Mouse (Mus musculus) midbrain, postnatal 0 days (tissue): ENCODE data around the gene Paqr7. TPM values are rescaled to one million over a fixed set of nuclear protein-coding genes. Genes with fewer than 3 reads are reported as not detected.
"Not testable (repeated sequence)": the region's sequence is repeated elsewhere in the genome, so short reads cannot be mapped to it uniquely, and the experiment has no call there.

Source experiments
- ATAC-seq: fragments of 200-750 bp; cut with Nextera tagmentation; 2 replicates; pipeline ENCODE4 v1.8.0; 2017; ENCODE audit warnings: moderate number of reproducible peaks, mild to moderate bottlenecking, moderate TSS enrichment, moderate library complexity; ENCODE audit not compliant: low FRiP score
- DNase-seq: peaks from one replicate; pipeline ENCODE4 v3.0.0-alpha.2; 2015; ENCODE audit warnings: low spot score
- H3K27ac ChIP-seq: fragments of 300-500 bp; sonication (generic); 2 replicates; pipeline ENCODE4 v1.5.1; 2014; ENCODE audit warnings: low read depth, mild to moderate bottlenecking, low read length, mixed read lengths
- H3K27me3 ChIP-seq: fragments of 300-500 bp; sonication (generic); 2 replicates; pipeline ENCODE4 v1.6.1; 2014; ENCODE audit warnings: low read length, control low read depth, mixed read lengths; ENCODE audit not compliant: insufficient read depth
- H3K36me3 ChIP-seq: fragments of 300-500 bp; sonication (generic); 2 replicates; pipeline ENCODE4 v1.6.1; 2014; ENCODE audit warnings: low read length, control low read depth, mixed read lengths; ENCODE audit not compliant: insufficient read depth
- H3K4me1 ChIP-seq: fragments of 300-500 bp; sonication (generic); 2 replicates; pipeline ENCODE4 v1.6.1; 2014; ENCODE audit warnings: mild to moderate bottlenecking, control low read depth, antibody characterized with exemption, low read length, mixed read lengths; ENCODE audit not compliant: insufficient read depth
- H3K4me2 ChIP-seq: fragments of 300-500 bp; sonication (generic); 2 replicates; pipeline ENCODE4 v1.6.1; 2014; ENCODE audit warnings: low read depth, mild to moderate bottlenecking, low read length, mixed read lengths; ENCODE audit not compliant: poor library complexity, severe bottlenecking
- H3K4me3 ChIP-seq: fragments of 300-500 bp; sonication (generic); 2 replicates; pipeline ENCODE4 v1.5.1; 2014; ENCODE audit warnings: low read depth, mild to moderate bottlenecking, low read length, moderate library complexity
- H3K9ac ChIP-seq: fragments of 300-500 bp; sonication (generic); replicated peaks from 2 replicates; pipeline ENCODE4 v1.6.1; 2014; ENCODE audit warnings: mild to moderate bottlenecking, low read length, moderate library complexity, mixed read lengths; ENCODE audit not compliant: poor library complexity, severe bottlenecking
- H3K9me3 ChIP-seq: fragments of 300-500 bp; sonication (generic); 2 replicates; pipeline ENCODE4 v1.6.1; 2016; ENCODE audit warnings: low read length, control low read depth
- CTCF ChIP-seq: IDR thresholded peaks from 2 replicates; pipeline ENCODE4 v1.5.1; 2016; ENCODE audit warnings: antibody characterized with exemption, mild to moderate bottlenecking
- WGBS: fragments of 180-500 bp; shearing (Covaris S2); extraction: QIAGEN DNeasy Blood & Tissue Kit; methylation state at CpG from one replicate; pipeline ENCODE4 v1.1.7; 2014; 5-methylcytosine and 5-hydroxymethylcytosine counted together
- polyA plus RNA-seq: library from polyadenylated mRNA; unstranded; fragments of >200 nt; fragmentation: Nextera tagmentation; extraction: Ambion mirVana; gene quantifications from 2 replicates; pipeline ENCODE4 v1.2.1, GENCODE M21; 2015
- total RNA-seq: library from RNA; depleted of rRNA; stranded (reverse); fragments of >200 nt; gene quantifications from 2 replicates; pipeline ENCODE4 v1.2.3, GENCODE M21; 2014

Gene Paqr7
- total and polyA plus RNA-seq, 2 experiments from 2014 or later, result 38.9 to 97.8 TPM

- DNase-seq (no peak), ATAC-seq (no peak)
- Histone ChIP-seq H3K9me3 (no peaks in the 10 kb centered on the region), H3K27ac (0 out of 2 replicates have a peak overlapping the region, but pooled peaks have one; percentile 2), H3K27me3 (no peaks in the 10 kb centered on the region), H3K9ac (no peak overlapping the region), H3K4me1 (peaks cover 13% of the 10 kb centered on the region), H3K4me2 (no peak overlapping the region), H3K36me3 (no peaks in the 10 kb centered on the region), H3K4me3 (no peak overlapping the region)
- 55% methylated on average over 16 of the region's 16 CpGs for WGBS
- TF ChIP-seq CTCF, result no peak
Observed at GRCm38 (mm10) chr4:134494780-134495545, 1.5 kb upstream of the Paqr7 start.

GRCm38 (mm10) chr4:134495546-134495923, 962 bp upstream of the Paqr7 start:
- Histone ChIP-seq H3K27me3 (no peaks in the 10 kb centered on the region), H3K27ac (no peak overlapping the region), H3K36me3 (no peaks in the 10 kb centered on the region), H3K9ac (no peak overlapping the region), H3K4me2 (no peak overlapping the region), H3K4me1 (peaks cover 13% of the 10 kb centered on the region), H3K9me3 (no peaks in the 10 kb centered on the region), H3K4me3 (no peak overlapping the region)
- no peak for TF ChIP-seq CTCF
- no peak for DNase-seq
- WGBS, result 58% methylated on average over 5 of the region's 5 CpGs
- ATAC-seq, result no peak

DNA sequence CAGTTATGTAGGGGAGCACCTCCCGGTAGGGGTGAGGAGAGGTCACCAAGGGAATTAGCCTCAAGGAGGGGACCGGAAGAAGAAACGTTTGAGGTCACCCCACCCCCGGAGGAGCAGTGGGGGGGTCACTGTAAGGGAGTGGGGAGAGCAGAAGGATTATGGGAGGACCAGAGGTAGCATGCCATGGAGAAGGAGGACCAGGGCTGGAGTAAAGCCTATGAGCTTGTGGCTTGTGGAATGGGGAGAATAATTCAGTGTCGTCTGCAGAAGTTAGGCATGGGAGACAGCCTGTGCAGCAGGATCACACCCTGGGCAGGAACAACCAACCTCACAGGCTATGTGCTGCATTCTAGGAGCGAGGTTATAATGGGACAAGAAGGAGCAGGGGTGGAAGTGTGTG, 726 bp downstream of the Paqr7 start:
- Histone ChIP-seq H3K27ac (peak overlapping the region; percentile 78), H3K9me3 (no peaks in the 10 kb centered on the region), H3K27me3 (no peaks in the 10 kb centered on the region), H3K4me2 (peak overlapping the region; percentile 96), H3K4me3 (peak overlapping the region; percentile 56), H3K36me3 (no peaks in the 10 kb centered on the region), H3K9ac (peak overlapping the region; percentile 76), H3K4me1 (peaks cover 13% of the 10 kb centered on the region)
- no peak for DNase-seq
- no peak for TF ChIP-seq CTCF
- 5% methylated on average over 6 of the region's 6 CpGs for WGBS
- ATAC-seq, result peak; percentile 64

- DNase-seq (peak; percentile 74), ATAC-seq (0 out of 2 replicates have a peak, but pooled peaks have one; percentile 8)
- Histone ChIP-seq H3K27ac (peak overlapping the region; percentile 78), H3K9me3 (no peaks in the 10 kb centered on the region), H3K36me3 (no peaks in the 10 kb centered on the region), H3K9ac (peak overlapping the region; percentile 76; the same call in 1 of the 2 replicates), H3K4me1 (peaks cover 13% of the 10 kb centered on the region), H3K4me3 (peak overlapping the region; percentile 56; the same call in 1 of the 2 replicates), H3K27me3 (no peaks in the 10 kb centered on the region), H3K4me2 (peak overlapping the region; percentile 96)
- TF ChIP-seq CTCF, result no peak
- 57% methylated on average over 12 of the region's 12 CpGs for WGBS
Observed at GRCm38 (mm10) chr4:134497986-134498731, 1.7 kb downstream of the Paqr7 start.

DNA sequence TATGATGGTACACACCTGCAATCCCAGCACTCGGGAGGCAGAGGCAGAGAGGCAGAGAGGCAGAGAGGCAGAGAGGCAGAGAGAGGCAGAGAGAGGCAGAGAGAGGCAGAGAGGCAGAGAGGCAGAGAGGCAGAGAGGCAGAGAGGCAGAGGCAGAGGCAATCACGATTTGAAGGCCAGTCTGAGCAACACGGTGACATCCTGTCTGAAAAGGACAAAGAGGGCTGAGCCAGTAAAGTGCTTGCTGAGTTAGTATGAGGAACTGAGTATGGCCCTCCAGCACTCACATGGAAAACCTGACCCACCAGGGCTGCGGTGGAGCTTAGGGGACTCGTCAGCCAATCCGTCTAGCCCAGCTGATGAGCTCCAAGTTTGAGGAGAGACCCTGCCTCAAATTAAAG, 2.5 kb downstream of the Paqr7 start:
- DNase-seq, H3K4me3 ChIP-seq, H3K9ac ChIP-seq, H3K36me3 ChIP-seq, H3K27me3 ChIP-seq, ATAC-seq, H3K4me2 ChIP-seq, H3K9me3 ChIP-seq: not testable (repeated sequence)
- Histone ChIP-seq H3K27ac (peak overlapping the region; percentile 44; the same call in 1 of the 2 replicates), H3K4me1 (peaks cover 13% of the 10 kb centered on the region)
- 90% methylated on average over 6 of the region's 6 CpGs for WGBS

DNA sequence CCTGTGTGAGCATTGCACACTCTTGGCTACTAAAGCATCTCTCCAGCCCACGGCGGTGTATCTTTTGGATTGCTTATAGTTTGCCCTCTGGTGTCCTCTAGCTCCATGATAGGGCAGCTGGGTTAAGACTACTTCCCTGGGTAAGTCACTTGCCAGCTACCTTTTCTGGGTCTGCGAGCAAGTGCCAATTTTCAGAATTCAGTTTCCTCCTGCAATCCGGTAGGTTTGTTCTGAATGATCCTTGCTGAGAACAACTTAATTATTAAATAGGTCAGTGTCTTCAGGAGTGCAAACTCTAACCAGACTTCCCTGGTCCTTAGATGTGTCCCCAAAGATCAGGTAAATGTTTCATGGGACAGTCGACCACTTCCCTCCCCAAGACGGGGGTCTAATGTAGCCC, 4.6 kb downstream of the Paqr7 start:
- H3K9ac ChIP-seq, result no peak overlapping the region

More for the DNA sequence above, 4.6 kb downstream of the Paqr7 start:
- no peak for DNase-seq
- H3K27me3 ChIP-seq, result no peaks in the 10 kb centered on the region
- no peaks in the 10 kb centered on the region for H3K9me3 ChIP-seq
- no peak for ATAC-seq
- H3K4me3 ChIP-seq, result no peak overlapping the region
- WGBS, result 95% methylated on average over 6 of the region's 6 CpGs
- H3K27ac ChIP-seq, result no peak overlapping the region
- no peak overlapping the region for H3K4me2 ChIP-seq
- H3K36me3 ChIP-seq, result no peaks in the 10 kb centered on the region; the same call in 1 of the 2 replicates
- no peak for TF ChIP-seq CTCF
- H3K4me1 ChIP-seq, result peaks cover 6% of the 10 kb centered on the region
